Mouse (Mus musculus): ENCODE data around the gene Sh3pxd2b. TPM values are rescaled to one million over a fixed set of nuclear protein-coding genes. Genes with fewer than 3 reads are reported as not detected.

Sh3pxd2b gene
- polyA plus RNA-seq, 1 experiment = 21.7 TPM

- Histone ChIP-seq H3ac (ENCODE audit: control insufficient read depth, insufficient read length, low read depth) (no peak overlapping the region), H3K79me3 (ENCODE audit: low read depth) (no peaks in the 10 kb centered on the region), H3K36me3 (ENCODE audit: control insufficient read depth, insufficient read depth) (peaks cover 85% of the 10 kb centered on the region), H3K79me2 (ENCODE audit: control insufficient read depth, insufficient read depth) (no peaks in the 10 kb centered on the region), H3K27me3 (ENCODE audit: control insufficient read depth, insufficient read depth, insufficient read length) (no peaks in the 10 kb centered on the region), H3K4me3 (ENCODE audit: insufficient read depth, poor library complexity, severe bottlenecking) (no peak overlapping the region)
- TF ChIP-seq CEBPB (IDR thresholded peaks at IDR 0.05; ENCODE audit: low read depth) (no peak), FOSL1 (IDR thresholded peaks at IDR 0.05; ENCODE audit: insufficient read depth, low read length, poor library complexity, severe bottlenecking) (no peak), MYOD1 (IDR thresholded peaks at IDR 0.05; ENCODE audit: control insufficient read depth, insufficient read length, low read depth) (no peak), USF1 (IDR thresholded peaks at IDR 0.05; ENCODE audit: low read depth) (no peak), MYOG (IDR thresholded peaks at IDR 0.05; ENCODE audit: control insufficient read depth, extremely low read depth, insufficient read length) (no peak), MAX (IDR thresholded peaks at IDR 0.05) (no peak), CTCF (IDR thresholded peaks at IDR 0.05; ENCODE audit: control insufficient read depth, insufficient read depth, insufficient read length) (no peak)
Measured at GRCm38 (mm10) chr11:32407863-32408262, 60.2 kb downstream of the Sh3pxd2b start.

GRCm38 (mm10) chr11:32409052-32409451 is 61.4 kb downstream of the Sh3pxd2b start:
- peaks cover 83% of the 10 kb centered on the region for H3K36me3 ChIP-seq (ENCODE audit: control insufficient read depth, insufficient read depth)
- TF ChIP-seq CTCF (IDR thresholded peaks at IDR 0.05; ENCODE audit: control insufficient read depth, insufficient read depth, insufficient read length) = no peak
- TF ChIP-seq MYOD1 (IDR thresholded peaks at IDR 0.05; ENCODE audit: control insufficient read depth, insufficient read length, low read depth) = no peak
- no peak for TF ChIP-seq MYOG (IDR thresholded peaks at IDR 0.05; ENCODE audit: control insufficient read depth, extremely low read depth, insufficient read length)
- no peak overlapping the region for H3ac ChIP-seq (ENCODE audit: control insufficient read depth, insufficient read length, low read depth)

DNA sequence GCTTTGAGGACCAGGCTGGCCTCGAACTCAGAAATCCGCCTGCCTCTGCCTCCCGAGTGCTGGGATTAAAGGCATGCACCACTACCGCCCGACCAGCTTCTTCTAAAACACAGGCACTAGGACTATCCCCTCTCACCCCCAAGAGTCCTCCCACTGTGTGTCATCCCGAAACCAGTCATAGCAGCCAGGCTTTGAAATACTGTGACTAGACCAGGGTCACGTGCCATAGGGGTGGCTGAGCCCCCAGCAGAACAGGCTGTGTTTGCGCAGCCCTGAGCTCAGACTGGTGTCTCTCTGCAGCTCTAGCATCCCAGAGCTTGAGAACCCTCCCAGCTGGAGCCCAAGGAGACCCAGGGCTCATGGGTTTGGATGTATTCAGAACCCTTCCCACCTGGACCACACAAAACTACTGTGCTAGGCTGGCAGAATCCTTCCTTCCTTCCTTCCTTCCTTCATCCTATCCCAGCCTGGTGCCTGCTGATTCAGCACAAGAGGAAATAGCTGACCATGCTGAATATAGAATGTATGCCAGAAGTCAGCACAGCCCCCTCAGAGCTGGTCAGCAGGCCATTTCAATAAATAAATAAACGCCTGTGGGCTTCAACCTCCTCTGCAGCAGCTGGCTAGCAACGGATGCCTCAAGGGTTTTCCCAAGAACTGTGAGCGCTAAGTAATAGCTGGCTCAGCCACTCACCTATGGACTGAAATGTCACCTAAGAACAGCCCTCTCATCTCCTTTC is 62.4 kb downstream of the Sh3pxd2b start:
- no peak overlapping the region for H3K4me3 ChIP-seq (ENCODE audit: insufficient read depth, poor library complexity, severe bottlenecking)
- H3K79me3 ChIP-seq (ENCODE audit: low read depth) = no peaks in the 10 kb centered on the region
- no peaks in the 10 kb centered on the region for H3K27me3 ChIP-seq (ENCODE audit: control insufficient read depth, insufficient read depth, insufficient read length)
- TF ChIP-seq MYOD1 (IDR thresholded peaks at IDR 0.05; ENCODE audit: control insufficient read depth, insufficient read length, low read depth) (no peak), MYOG (IDR thresholded peaks at IDR 0.05; ENCODE audit: control insufficient read depth, extremely low read depth, insufficient read length) (no peak), USF1 (IDR thresholded peaks at IDR 0.05; ENCODE audit: low read depth) (no peak), CEBPB (IDR thresholded peaks at IDR 0.05; ENCODE audit: low read depth) (no peak), CTCF (IDR thresholded peaks at IDR 0.05; ENCODE audit: control insufficient read depth, insufficient read depth, insufficient read length) (no peak), FOSL1 (IDR thresholded peaks at IDR 0.05; ENCODE audit: insufficient read depth, low read length, poor library complexity, severe bottlenecking) (no peak), MAX (IDR thresholded peaks at IDR 0.05) (no peak)
- H3K79me2 ChIP-seq (ENCODE audit: control insufficient read depth, insufficient read depth) = no peaks in the 10 kb centered on the region
- H3ac ChIP-seq (ENCODE audit: control insufficient read depth, insufficient read length, low read depth) = no peak overlapping the region
- peaks cover 89% of the 10 kb centered on the region for H3K36me3 ChIP-seq (ENCODE audit: control insufficient read depth, insufficient read depth)

More at GRCm38 (mm10) chr11:32409052-32409451, 61.4 kb downstream of the Sh3pxd2b start:
- no peak overlapping the region for H3K4me3 ChIP-seq (ENCODE audit: insufficient read depth, poor library complexity, severe bottlenecking)
- H3K79me2 ChIP-seq (ENCODE audit: control insufficient read depth, insufficient read depth) = no peaks in the 10 kb centered on the region
- no peaks in the 10 kb centered on the region for H3K79me3 ChIP-seq (ENCODE audit: low read depth)
- H3K27me3 ChIP-seq (ENCODE audit: control insufficient read depth, insufficient read depth, insufficient read length) = no peaks in the 10 kb centered on the region

- no peak for TF ChIP-seq MYOD1 (IDR thresholded peaks at IDR 0.05; ENCODE audit: control insufficient read depth, insufficient read length, low read depth)
- Histone ChIP-seq H3K79me2 (ENCODE audit: control insufficient read depth, insufficient read depth) (no peaks in the 10 kb centered on the region), H3K4me3 (ENCODE audit: insufficient read depth, poor library complexity, severe bottlenecking) (no peak overlapping the region), H3K27me3 (ENCODE audit: control insufficient read depth, insufficient read depth, insufficient read length) (no peaks in the 10 kb centered on the region), H3ac (ENCODE audit: control insufficient read depth, insufficient read length, low read depth) (no peak overlapping the region), H3K36me3 (ENCODE audit: control insufficient read depth, insufficient read depth) (peaks cover 91% of the 10 kb centered on the region), H3K79me3 (ENCODE audit: low read depth) (no peaks in the 10 kb centered on the region)
Measured at GRCm38 (mm10) chr11:32420001-32420400, 72.4 kb downstream of the Sh3pxd2b start.

- H3K27me3 ChIP-seq (ENCODE audit: control insufficient read depth, insufficient read depth, insufficient read length) = no peaks in the 10 kb centered on the region
- peaks cover 72% of the 10 kb centered on the region for H3K36me3 ChIP-seq (ENCODE audit: control insufficient read depth, insufficient read depth)
- H3K79me2 ChIP-seq (ENCODE audit: control insufficient read depth, insufficient read depth) = no peaks in the 10 kb centered on the region
- no peak overlapping the region for H3ac ChIP-seq (ENCODE audit: control insufficient read depth, insufficient read length, low read depth)
- H3K79me3 ChIP-seq (ENCODE audit: low read depth) = no peaks in the 10 kb centered on the region
- H3K4me3 ChIP-seq (ENCODE audit: insufficient read depth, poor library complexity, severe bottlenecking) = no peak overlapping the region
- no peak for TF ChIP-seq MAX (IDR thresholded peaks at IDR 0.05)
- no peak for TF ChIP-seq MYOD1 (IDR thresholded peaks at IDR 0.05; ENCODE audit: control insufficient read depth, insufficient read length, low read depth)
- TF ChIP-seq FOSL1 (IDR thresholded peaks at IDR 0.05; ENCODE audit: insufficient read depth, low read length, poor library complexity, severe bottlenecking) = no peak
- TF ChIP-seq MYOG (IDR thresholded peaks at IDR 0.05; ENCODE audit: control insufficient read depth, extremely low read depth, insufficient read length) = no peak
- TF ChIP-seq CTCF (IDR thresholded peaks at IDR 0.05; ENCODE audit: control insufficient read depth, insufficient read depth, insufficient read length) = no peak
- no peak for TF ChIP-seq CEBPB (IDR thresholded peaks at IDR 0.05; ENCODE audit: low read depth)
- TF ChIP-seq USF1 (IDR thresholded peaks at IDR 0.05; ENCODE audit: low read depth) = no peak
Measured at GRCm38 (mm10) chr11:32423311-32423710, 75.7 kb downstream of the Sh3pxd2b start.

- Histone ChIP-seq H3K4me3 (ENCODE audit: insufficient read depth, poor library complexity, severe bottlenecking) (no peak overlapping the region), H3K79me3 (ENCODE audit: low read depth) (no peaks in the 10 kb centered on the region), H3K79me2 (ENCODE audit: control insufficient read depth, insufficient read depth) (no peaks in the 10 kb centered on the region), H3ac (ENCODE audit: control insufficient read depth, insufficient read length, low read depth) (no peak overlapping the region), H3K27me3 (ENCODE audit: control insufficient read depth, insufficient read depth, insufficient read length) (no peaks in the 10 kb centered on the region), H3K36me3 (ENCODE audit: control insufficient read depth, insufficient read depth) (peaks cover 63% of the 10 kb centered on the region)
- TF ChIP-seq FOSL1 (IDR thresholded peaks at IDR 0.05; ENCODE audit: insufficient read depth, low read length, poor library complexity, severe bottlenecking) = no peak
- TF ChIP-seq MYOD1 (IDR thresholded peaks at IDR 0.05; ENCODE audit: control insufficient read depth, insufficient read length, low read depth) = no peak
- no peak for TF ChIP-seq CTCF (IDR thresholded peaks at IDR 0.05; ENCODE audit: control insufficient read depth, insufficient read depth, insufficient read length)
- no peak for TF ChIP-seq MYOG (IDR thresholded peaks at IDR 0.05; ENCODE audit: control insufficient read depth, extremely low read depth, insufficient read length)
- TF ChIP-seq USF1 (IDR thresholded peaks at IDR 0.05; ENCODE audit: low read depth) = no peak
- TF ChIP-seq CEBPB (IDR thresholded peaks at IDR 0.05; ENCODE audit: low read depth) = no peak
Measured at GRCm38 (mm10) chr11:32424600-32424999, 77.0 kb downstream of the Sh3pxd2b start.

Measured in C2C12 (cell line).